Comparison of ENCODE assay signal across 14 mouse cellular contexts in genomic region chr2:34503975-34504730, GRCm38 (mm10).
DNase-seq lines count a peak whose midpoint lies in the region; ATAC-seq and TF ChIP-seq lines count a peak whose summit lies in the region.
"Had no signal": no experiment of that assay in that cellular context is flagged by ENCODE, and none has a peak within 500 bp of the region (broad histone marks: within the 10 kb centered on the region; RNA-seq: fewer than 3 reads in every experiment).

No protein-coding gene starts in this region.

- H3K4me1 ChIP-seq in forebrain, embryonic 14.5 days (ENCODE audit: control insufficient read depth, insufficient read depth, low read length), result peaks cover 3% of the 10 kb centered on the region; the same call in 1 of the 2 replicates
- no peaks in the 10 kb centered on the region for H3K4me1 ChIP-seq in forebrain, embryonic 12.5 days
- H3K4me1 ChIP-seq in lung, embryonic 14.5 days (ENCODE audit: insufficient read depth), result no peaks in the 10 kb centered on the region
- no peaks in the 10 kb centered on the region for H3K4me1 ChIP-seq in lung, adult 2 months (ENCODE audit: control insufficient read depth, insufficient read depth, low read length)
- H3K4me1 ChIP-seq in forebrain, postnatal 0 days (ENCODE audit: insufficient read depth), result no peaks in the 10 kb centered on the region
- H3K4me1 ChIP-seq: midbrain, embryonic 10.5 days had no signal

- no peak for ATAC-seq in forebrain, embryonic 14.5 days
- ATAC-seq in forebrain, embryonic 12.5 days (ENCODE audit: low FRiP score), result no peak
- no peak for ATAC-seq in lung, embryonic 14.5 days (ENCODE audit: insufficient read depth)
- ATAC-seq in forebrain, postnatal 0 days, result no peak; the same call in 1 of the 2 replicates
- no peak for ATAC-seq in CD4-positive, CD25-positive, alpha-beta regulatory T cell, adult 4 months
- ATAC-seq: liver, postnatal 0 days had no signal

- TF ChIP-seq POLR2A in lung, adult 2 months (IDR thresholded peaks at IDR 0.05; ENCODE audit: borderline replicate concordance, extremely low read depth, low read depth, low read length), result no peak

- no peak overlapping the region for H3K4me3 ChIP-seq in forebrain, embryonic 14.5 days (ENCODE audit: low read depth, low read length)
- no peak overlapping the region for H3K4me3 ChIP-seq in forebrain, embryonic 12.5 days (replicated peaks)
- H3K4me3 ChIP-seq in lung, embryonic 14.5 days (ENCODE audit: low read depth, low read length), result no peak overlapping the region
- no peak overlapping the region for H3K4me3 ChIP-seq in lung, adult 2 months (replicated peaks; ENCODE audit: extremely low read depth, low read depth, low read length)
- H3K4me3 ChIP-seq in forebrain, postnatal 0 days (ENCODE audit: low read depth, low read length), result no peak overlapping the region
- H3K4me3 ChIP-seq: midbrain, embryonic 10.5 days had no signal

- peak overlapping the region; percentile 14; the same call in 1 of the 2 replicates for H3K27ac ChIP-seq in forebrain, embryonic 14.5 days (ENCODE audit: low read depth, low read length)
- H3K27ac ChIP-seq in forebrain, embryonic 12.5 days, result no peak overlapping the region; the same call in 1 of the 2 replicates
- peak overlapping the region; percentile 58; the same call in 1 of the 2 replicates for H3K27ac ChIP-seq in lung, embryonic 14.5 days (ENCODE audit: low read depth)
- no peak overlapping the region for H3K27ac ChIP-seq in forebrain, postnatal 0 days (ENCODE audit: low read depth, low read length)
- H3K27ac ChIP-seq: midbrain, embryonic 10.5 days had no signal

- no peaks in the 10 kb centered on the region for H3K9me3 ChIP-seq in forebrain, embryonic 14.5 days (replicated peaks; ENCODE audit: control insufficient read depth, low read length)
- H3K9me3 ChIP-seq in forebrain, embryonic 12.5 days, result no peaks in the 10 kb centered on the region
- no peaks in the 10 kb centered on the region for H3K9me3 ChIP-seq in lung, embryonic 14.5 days (ENCODE audit: low read depth, low read length)
- no peaks in the 10 kb centered on the region for H3K9me3 ChIP-seq in forebrain, postnatal 0 days (ENCODE audit: low read length)
- H3K9me3 ChIP-seq: midbrain, embryonic 10.5 days had no signal

- no peak for TF ChIP-seq CTCF in lung, embryonic 14.5 days (IDR thresholded peaks at IDR 0.05; ENCODE audit: low read depth)
- no peak for TF ChIP-seq CTCF in lung, adult 2 months (IDR thresholded peaks at IDR 0.05; ENCODE audit: insufficient read depth, low read length)
- TF ChIP-seq CTCF in forebrain, postnatal 0 days (IDR thresholded peaks at IDR 0.05; ENCODE audit: low read depth), result no peak

- H3K4me2 ChIP-seq in forebrain, embryonic 14.5 days (ENCODE audit: low read length), result no peak overlapping the region
- no peak overlapping the region for H3K4me2 ChIP-seq in forebrain, embryonic 12.5 days
- H3K4me2 ChIP-seq in lung, embryonic 14.5 days, result no peak overlapping the region
- no peak overlapping the region for H3K4me2 ChIP-seq in forebrain, postnatal 0 days (ENCODE audit: low read depth)

- no peak overlapping the region for H3K9ac ChIP-seq in forebrain, embryonic 14.5 days (ENCODE audit: low read length)
- no peak overlapping the region for H3K9ac ChIP-seq in forebrain, embryonic 12.5 days
- H3K9ac ChIP-seq in lung, embryonic 14.5 days, result no peak overlapping the region
- H3K9ac ChIP-seq in forebrain, postnatal 0 days, result no peak overlapping the region
- H3K9ac ChIP-seq: liver, postnatal 0 days had no signal

- peak; percentile 70 for DNase-seq in forebrain, embryonic 14.5 days (ENCODE audit: low spot score)
- DNase-seq in lung, embryonic 14.5 days, result peak; percentile 53
- DNase-seq in lung, adult 2 months, result no peak
- peak; percentile 41 for DNase-seq in ZHBTc4 (ENCODE audit: low read depth, low spot score)
- peak; percentile 46 for DNase-seq in forebrain, postnatal 0 days
- no peak for DNase-seq in adrenal gland, postnatal 10 days
- DNase-seq: B cell, adult 2 months; cerebellum, adult 8-10 months; layer of hippocampus, adult 9-11 months; left cerebral cortex, postnatal 4 days; liver, postnatal 0 days had no signal

- peaks cover 8% of the 10 kb centered on the region; the same call in 1 of the 2 replicates for H3K36me3 ChIP-seq in forebrain, embryonic 14.5 days (ENCODE audit: control insufficient read depth, insufficient read depth, low read length)
- peaks cover 3% of the 10 kb centered on the region; the same call in 1 of the 2 replicates for H3K36me3 ChIP-seq in forebrain, embryonic 12.5 days (replicated peaks)
- H3K36me3 ChIP-seq in lung, embryonic 14.5 days (ENCODE audit: insufficient read depth), result peaks cover 3% of the 10 kb centered on the region; the same call in 1 of the 2 replicates
- H3K36me3 ChIP-seq in forebrain, postnatal 0 days (ENCODE audit: insufficient read depth), result peaks cover 7% of the 10 kb centered on the region; the same call in 1 of the 2 replicates

- 19% methylated on average over 3 of the region's 3 CpGs for WGBS in forebrain, embryonic 14.5 days
- 31% methylated on average over 3 of the region's 3 CpGs for WGBS in forebrain, embryonic 12.5 days
- 25% methylated on average over 3 of the region's 3 CpGs for WGBS in lung, embryonic 14.5 days
- WGBS in lung, adult 2 months, result 54% methylated on average over 3 of the region's 3 CpGs
- WGBS in forebrain, postnatal 0 days, result 17% methylated on average over 3 of the region's 3 CpGs

- H3K27me3 ChIP-seq in forebrain, embryonic 14.5 days (replicated peaks; ENCODE audit: control insufficient read depth, insufficient read depth, low read length), result no peaks in the 10 kb centered on the region
- H3K27me3 ChIP-seq in forebrain, embryonic 12.5 days, result no peaks in the 10 kb centered on the region
- no peaks in the 10 kb centered on the region for H3K27me3 ChIP-seq in lung, embryonic 14.5 days (ENCODE audit: insufficient read depth, low read length)
- H3K27me3 ChIP-seq in forebrain, postnatal 0 days (ENCODE audit: insufficient read depth, low read length), result no peaks in the 10 kb centered on the region

Comparison
In these comparisons a context has a peak if more than half of its experiments do, and no peak if none do; other contexts are left out.
1. DNase-seq: peak in forebrain, embryonic 14.5 days (single experiment), lung, embryonic 14.5 days (single experiment), ZHBTc4 (single experiment) and forebrain, postnatal 0 days (single experiment); none in lung, adult 2 months (single experiment) and adrenal gland, postnatal 10 days (single experiment).
2. H3K27ac ChIP-seq: peak in forebrain, embryonic 14.5 days (single experiment) and lung, embryonic 14.5 days (single experiment); none in forebrain, embryonic 12.5 days (single experiment) and forebrain, postnatal 0 days (single experiment).